Mouse (Mus musculus): ENCODE results near the gene Dab1. TPM values are rescaled to one million over a fixed set of nuclear protein-coding genes. Genes with fewer than 3 reads are reported as not detected.

Gene Dab1
- total RNA-seq, 2 experiments from 2014 or later: 1.7 to 1.9 TPM

DNA sequence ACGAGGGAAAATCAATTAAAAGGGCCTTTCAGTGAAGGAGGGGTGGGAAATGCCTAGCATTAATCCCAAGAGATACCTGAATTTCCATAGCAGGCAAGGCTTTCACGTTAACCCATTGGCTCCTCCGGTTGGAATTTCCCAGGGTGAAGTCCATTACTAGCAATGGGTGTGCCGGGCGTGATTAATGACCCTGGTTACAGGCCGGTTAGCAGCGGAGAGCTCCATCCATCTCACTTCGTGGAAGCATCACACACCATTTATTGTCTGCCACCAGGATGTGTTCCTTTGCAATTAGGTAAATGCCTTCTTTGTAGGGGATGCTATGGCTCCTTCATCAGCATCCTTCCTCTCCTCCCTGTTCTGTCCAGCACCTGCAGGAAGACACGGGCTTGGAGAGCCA, 350.7 kb downstream of the Dab1 start:
- no peak for DNase-seq (ENCODE audit: low spot score in 2 of 2)

DNA sequence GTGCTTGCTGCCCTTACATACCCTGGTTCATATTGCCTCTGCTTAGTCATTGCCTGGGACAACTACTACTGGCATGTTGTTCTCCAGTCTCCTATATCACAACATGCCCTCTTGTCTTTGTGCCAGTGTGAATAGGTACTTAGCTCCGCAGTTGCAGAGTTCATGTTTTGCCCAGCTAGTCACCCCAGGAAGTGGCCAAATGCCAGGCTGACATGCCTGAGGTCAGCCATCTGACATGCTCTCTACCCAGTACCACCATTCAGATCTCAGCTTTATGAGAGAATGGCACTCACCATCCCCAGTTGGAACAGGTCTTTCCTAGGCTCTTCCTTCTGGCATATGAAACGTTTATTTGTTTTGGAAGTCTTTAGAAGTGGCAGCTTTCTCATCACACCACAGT, 355.4 kb downstream of the Dab1 start:
- no peak for DNase-seq (ENCODE audit: low spot score in 2 of 2)

DNA sequence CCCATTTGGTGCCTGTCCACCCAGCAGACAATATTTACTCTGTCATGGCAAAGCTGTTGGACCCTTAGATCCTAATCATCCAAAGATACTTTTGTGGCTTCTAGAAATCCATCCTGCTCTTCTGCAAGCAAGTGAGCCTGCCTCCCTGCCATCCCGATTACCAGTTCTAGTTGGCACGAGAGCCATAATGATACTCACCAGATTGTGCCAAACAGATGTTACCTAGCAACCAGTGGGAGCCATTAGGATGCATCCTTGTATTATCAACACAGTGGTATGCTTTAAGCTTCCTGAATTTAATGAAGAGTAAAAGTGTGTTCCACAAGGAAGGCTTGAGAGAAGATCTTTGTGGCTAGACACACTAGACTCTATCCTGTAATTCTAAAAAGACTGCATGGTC, 355.8 kb downstream of the Dab1 start:
- DNase-seq (ENCODE audit: low spot score in 2 of 2): no peak

DNA sequence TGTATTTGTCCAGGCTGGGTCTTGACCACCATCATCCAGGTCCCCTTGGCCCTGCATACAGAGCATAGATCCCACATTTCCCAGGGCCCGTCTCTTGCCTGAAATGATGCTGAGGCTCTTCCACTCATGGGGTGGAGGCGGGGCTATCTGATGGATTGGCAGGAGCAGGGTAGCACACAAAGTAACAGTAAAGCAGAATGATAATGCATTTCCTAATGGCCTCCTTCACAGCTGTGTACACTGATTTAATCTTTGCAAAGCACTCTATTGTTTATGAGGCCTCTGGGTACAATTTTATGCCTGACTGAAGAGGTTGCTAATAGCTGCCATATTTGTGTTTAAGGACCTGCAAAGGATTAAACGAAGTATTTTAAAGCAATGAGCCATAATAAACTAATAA, 374.7 kb downstream of the Dab1 start:
- DNase-seq (ENCODE audit: low spot score in 2 of 2): no peak

DNA sequence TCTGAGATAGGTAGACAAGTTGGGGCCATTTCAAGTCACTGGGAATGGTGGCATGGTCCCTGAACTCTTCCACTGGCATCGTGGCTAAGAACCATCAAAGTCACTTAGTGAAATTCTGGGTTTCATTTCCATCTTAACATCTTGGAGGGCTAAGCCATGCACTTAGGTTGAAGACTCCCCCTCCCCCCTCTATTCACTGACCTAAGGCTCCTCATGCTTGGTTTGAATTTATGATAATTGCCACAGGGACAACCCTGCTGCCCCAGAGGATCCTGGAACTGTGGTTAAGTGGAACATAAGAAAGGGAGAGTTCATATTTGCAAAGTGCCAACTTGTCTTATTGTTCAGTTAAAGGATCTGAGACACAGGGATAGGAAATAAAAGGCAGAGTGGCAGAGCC, 375.2 kb downstream of the Dab1 start:
- DNase-seq (ENCODE audit: low spot score in 2 of 2): no peak

DNA sequence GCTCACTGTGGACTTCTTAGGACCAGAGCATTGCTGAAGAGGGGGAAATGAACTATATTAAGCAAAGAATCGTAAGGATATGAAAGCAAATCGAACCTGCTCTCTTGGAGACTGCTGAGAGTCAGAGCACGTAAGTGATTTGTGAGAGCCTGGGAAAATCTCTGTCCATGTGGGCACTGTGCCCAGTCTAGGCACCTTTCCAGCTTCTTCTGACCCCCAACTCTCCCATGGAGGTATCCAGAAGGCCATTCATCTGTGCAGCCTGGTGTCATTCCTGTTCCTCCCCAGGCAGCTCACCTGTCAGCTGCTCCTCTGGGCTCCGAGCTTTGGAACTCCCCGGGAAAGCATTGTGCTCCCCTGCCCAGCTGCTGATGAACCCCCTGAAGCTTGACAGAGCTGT, 389.2 kb downstream of the Dab1 start:
- no peak for DNase-seq (ENCODE audit: low spot score in 2 of 2)

DNA sequence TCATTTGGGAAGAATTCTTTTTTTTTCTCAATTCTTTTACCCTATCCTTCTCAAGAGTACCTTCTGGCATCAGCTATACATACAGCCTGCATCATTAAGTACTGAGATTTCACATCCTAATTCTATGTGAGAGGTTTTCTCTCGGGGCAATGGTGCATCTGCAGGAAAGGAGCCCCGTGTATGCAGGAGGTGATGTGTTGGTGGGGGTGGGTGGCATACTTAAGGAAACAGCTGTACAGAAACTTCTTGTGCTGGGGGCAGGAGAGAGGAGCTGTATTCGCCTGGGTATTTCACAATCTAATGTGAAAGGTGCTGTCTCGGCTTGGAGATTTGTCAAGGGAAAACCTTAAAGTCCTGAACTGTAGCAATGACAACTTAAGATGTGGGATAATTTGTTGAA, 392.5 kb downstream of the Dab1 start:
- DNase-seq (ENCODE audit: low spot score in 2 of 2): no peak

DNA sequence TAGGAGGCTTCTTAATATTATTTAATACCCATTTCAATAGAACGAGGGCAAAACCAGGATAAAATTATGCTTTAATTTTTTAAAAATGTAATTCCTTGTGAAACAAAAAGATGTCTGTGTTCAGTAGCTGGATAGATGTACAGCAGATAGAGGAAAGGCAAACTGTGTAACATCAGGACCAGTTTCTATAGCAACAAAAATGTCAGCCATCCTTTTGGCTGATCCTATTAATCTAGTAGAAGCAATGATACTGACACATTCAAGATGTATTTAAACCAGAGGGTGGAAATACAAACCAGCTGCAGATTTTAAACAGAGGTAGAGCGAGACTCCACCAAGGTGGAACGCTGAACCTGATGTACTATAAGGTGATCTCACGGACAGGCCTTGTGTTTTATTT, 393.0 kb downstream of the Dab1 start:
- DNase-seq (ENCODE audit: low spot score in 2 of 2): no peak

DNA sequence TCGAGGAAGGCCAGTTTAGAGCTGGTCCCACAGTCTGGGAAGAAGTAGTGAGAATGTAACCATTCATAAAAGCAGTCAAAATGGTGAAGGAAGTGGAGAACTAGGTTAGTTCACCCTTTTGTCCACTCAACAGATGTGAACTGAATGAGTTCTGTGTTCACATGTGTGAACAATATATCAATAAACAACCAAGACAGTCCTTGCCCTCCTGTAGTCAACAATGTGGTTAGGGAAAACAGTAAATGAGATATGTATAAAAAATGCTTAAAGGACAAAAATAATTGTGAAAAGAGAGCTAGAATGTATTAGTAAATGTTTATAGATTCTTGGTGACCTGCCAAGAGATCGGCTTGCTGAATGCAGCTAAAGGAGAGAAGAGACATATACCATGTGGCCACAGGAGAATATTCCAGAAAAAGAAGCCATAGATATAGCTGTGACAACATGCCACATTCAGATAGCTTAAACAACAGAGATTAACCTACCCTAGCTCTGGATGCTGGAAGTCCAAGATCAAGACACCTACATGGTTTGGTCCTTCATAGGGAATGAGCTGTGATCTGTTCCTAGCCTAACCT, 406.0 kb downstream of the Dab1 start:
- DNase-seq (ENCODE audit: low spot score in 2 of 2): no peak

DNA sequence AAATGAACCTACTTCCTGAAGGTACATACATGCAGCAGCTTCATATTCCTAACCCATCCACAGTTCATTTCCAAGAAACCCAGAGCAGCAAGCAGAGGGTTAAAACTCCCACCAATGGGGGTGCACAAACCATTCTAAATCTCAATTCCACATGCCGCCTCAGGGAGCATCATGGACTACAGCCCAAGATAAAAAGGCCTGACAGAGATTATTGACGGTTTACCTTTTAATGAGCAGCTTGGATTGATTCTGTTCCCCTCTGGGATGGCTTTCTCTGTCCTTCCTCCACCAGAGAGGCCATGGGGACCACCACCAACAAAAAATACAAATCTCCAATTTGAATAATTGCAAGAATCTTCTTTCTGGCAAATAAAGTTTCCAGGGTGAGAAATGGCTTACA, 407.7 kb downstream of the Dab1 start:
- no peak for DNase-seq (ENCODE audit: low spot score in 2 of 2)

DNA sequence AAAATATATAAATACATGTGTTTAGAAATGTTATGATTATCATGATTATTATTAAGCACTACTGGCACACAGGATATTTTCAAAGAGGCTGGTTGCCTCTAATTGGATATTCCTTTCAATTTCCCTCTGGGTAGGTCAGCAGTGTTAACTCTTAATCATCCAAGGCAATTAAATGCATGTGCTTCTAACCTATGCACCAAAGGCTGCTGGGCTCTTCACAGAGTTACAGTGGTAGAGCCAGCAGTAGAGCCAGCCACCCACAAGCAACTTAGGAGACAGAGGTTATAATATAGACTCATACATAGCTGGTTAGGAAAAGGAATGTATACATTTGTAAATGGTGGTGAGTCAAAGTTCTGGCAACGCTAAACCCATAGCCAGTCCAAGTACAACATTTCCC, 408.1 kb downstream of the Dab1 start:
- DNase-seq (ENCODE audit: low spot score in 2 of 2): no peak

DNA sequence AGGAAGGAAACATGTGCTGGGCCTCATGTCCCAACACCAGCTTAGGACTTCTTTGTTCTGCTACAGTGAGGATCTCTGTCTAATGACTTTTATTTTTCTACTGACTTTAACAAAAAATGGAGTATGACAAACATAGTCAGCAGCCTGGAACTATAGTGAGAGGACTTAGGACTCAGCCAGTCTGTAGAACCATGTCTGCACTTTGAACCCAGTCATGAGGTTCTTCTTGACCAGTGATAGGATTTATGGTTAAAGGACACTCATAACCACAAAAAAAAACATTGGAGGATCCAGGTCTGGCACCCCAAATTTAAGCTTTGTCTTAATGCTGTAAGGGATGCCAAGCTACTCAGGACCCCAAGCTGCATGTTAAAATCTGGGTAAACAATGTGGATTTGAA, 416.9 kb downstream of the Dab1 start:
- no peak for DNase-seq (ENCODE audit: low spot score in 2 of 2)

DNA sequence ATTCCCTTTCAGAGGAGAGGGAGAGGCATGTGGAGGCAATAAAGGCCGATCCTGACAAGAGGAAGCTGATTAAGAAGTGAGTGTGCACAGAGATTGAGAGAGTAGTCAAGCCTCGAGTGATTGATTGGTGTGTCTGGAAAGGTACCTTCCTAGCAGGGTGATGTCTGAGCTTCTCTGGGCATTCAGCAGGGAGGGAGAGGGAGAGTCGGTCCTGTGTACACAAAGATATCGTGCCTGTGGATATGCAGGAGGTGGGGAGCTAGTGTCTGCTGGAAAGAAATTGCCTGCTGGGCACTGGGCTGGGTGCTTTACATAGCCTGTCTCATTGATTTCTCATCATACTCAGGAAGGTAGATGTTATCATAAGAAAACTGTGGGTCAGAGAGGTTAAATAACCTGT, 420.4 kb downstream of the Dab1 start:
- no peak for DNase-seq (ENCODE audit: low spot score in 2 of 2)

DNA sequence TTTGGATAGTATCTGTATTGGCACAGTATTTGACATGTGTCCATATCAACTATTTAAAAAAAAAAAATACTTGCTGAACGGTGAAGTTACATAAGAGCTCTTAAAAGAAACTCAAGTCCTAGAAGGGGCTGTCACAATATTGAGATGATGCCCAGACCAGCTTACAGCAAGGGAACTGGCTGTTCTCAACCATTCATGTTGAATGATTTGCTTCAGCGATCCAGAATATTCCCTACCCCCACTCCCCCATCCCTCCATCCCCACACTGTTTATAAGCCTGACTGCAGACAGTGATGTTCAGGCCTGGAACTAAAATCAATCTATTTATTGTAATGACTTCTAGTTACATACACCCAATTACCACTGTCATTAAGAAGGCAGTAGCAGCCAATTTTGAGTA, 424.3 kb downstream of the Dab1 start:
- DNase-seq (ENCODE audit: low spot score in 2 of 2): no peak

DNA sequence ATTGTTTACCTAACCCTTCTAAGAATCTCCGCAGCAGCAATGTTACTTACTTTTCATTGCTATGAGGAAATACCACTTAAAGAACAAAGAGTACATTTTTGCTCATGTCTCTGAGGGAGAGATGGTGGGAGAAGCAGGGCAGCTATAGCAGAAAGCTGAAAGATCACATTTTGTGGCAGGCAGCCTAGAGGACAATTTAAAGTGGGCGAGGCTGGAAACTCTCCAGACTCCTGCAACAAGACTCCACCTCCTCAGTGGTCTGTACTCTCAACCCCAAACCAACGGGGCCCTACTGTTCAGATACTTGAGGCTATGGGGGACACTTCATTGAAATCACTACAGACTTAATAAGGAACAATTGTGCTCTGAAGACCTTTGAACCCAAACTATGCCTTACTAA, 425.5 kb downstream of the Dab1 start:
- no peak for DNase-seq (ENCODE audit: low spot score in 2 of 2)

DNA sequence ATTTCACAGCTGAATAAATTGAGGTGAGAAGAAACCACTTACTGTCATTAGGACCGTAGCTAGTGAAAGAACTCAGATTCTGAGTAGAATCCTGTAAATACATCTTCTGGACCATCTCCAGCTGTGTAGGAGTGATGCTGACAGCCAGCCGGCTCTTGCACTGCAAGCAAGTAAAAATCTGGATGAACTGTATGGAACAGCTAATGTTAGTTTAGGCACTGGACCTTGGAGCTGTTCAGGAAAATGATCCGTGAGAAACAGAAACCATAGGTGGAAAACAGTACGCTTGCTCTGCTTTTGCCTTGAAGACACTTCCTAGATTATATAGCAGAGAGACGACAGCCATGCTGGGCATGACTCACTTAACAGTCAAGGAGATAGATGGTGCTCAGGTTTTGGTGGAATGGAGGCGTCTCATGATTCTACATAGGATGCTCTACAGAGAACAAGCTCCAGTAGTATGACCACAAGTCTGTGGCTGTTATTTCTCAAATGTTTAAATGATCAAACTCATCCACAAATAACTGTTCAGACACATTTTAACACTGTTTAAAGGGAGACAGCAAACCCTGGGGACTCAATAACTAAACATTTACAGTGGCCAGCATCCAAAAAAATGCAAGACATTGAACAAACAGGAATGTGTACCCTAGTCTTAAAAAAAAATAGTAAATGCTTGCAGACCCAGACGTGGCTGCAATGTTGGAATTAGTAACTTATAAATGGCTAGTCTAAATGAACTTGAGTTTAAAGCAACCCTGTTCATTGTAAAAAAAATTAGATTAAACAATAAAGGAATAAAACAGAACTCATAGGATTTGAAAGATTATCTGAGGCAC, 429.0 kb downstream of the Dab1 start:
- no peak for DNase-seq (ENCODE audit: low spot score in 2 of 2)

DNA sequence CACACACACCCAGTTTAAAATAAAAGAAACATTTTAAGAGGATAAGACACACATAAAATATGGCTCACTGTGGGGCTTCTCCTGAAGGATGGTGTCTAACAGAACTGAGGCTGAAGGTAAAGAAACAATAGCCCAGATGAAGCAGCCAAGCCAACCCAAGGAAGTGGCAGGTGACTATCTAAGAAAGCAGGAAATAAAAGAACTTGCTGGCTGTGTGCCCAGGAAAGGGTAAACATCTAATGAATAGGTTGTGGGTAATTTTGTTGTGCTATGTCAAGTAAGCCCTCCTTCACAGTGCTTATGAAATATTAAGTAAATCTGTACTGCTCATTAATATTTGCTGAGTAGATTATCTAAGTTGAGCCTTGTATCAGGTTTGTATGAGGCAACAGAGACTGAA, 438.0 kb downstream of the Dab1 start:
- DNase-seq (ENCODE audit: low spot score in 2 of 2): no peak

DNA sequence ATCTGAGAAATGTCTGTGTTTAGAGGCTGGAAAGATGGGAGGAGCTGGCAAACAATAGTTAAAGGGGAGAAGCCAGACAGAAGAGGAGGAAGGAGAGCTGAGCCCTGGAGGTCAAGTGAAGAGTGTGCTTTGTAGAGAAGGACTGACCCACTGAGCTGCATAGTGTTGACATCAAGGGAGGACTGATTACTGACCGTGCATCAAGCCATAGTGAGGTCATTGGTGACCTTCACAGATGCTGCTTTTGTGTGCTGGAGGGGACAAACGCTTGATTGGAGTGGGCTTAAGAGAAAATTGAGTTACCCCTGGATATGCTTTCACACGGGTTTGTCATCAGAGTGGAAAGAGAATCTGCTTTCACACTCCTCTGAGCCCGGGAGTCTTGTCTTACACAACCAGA, 440.4 kb downstream of the Dab1 start:
- DNase-seq (ENCODE audit: low spot score in 2 of 2): no peak

DNA sequence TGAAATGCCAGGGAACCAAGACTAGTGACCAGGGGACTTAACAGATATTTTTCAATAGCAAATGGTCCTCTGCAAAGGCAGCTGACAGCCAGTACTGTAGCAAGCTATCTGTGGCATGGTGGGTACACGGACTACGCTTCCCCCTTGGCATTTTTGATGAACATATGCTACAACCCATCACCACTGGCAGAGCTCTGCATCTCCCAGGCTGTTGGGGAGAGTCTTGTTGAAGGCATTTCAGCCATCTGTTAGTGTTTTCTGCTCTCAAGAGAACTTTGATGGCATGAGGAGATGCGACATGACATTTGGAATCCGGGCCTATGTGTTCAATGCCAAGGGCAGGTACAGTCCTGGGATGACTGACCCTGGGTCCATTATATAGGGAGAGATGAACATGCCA, 443.2 kb downstream of the Dab1 start:
- DNase-seq (ENCODE audit: low spot score in 2 of 2): no peak

DNA sequence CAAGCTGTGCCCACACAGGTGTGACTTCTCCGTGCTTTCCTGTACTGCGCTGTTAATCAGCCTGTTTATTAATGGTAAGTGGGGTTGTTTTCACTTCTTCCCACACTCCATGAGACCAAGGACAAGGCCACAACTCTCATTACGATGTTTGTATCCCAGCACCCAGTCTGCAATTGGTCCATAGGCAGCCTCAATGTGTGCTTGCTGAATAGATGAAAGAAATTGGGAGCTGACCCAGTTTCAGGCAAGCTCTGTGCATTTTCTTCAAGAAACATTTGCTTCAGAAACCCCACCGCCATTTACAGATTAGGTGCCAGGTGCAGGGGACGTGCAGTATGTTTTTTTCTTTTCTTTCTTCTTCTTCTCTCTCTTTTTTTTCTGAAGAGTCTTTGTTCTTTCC, 447.7 kb downstream of the Dab1 start:
- no peak for DNase-seq (ENCODE audit: low spot score in 2 of 2)

DNA sequence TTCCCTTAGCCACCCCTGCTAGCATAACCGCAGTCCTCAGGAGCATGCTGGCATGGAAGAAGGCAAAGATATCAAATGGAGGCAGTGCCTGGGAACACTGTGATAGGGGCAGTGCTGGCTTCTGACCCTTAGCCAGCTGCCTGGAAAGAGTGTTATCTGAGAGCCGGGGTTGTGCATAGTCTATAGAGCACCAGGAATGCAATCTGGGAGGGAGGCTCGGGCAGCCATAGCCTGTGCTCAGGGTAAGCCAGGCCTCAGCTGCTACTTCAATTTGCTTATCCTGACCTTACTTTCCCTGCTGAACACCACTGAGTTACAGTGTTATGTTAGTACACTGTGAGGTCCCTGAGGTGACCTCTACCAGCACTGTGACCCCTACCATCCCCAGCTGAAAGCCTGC, 448.6 kb downstream of the Dab1 start:
- DNase-seq (ENCODE audit: low spot score in 2 of 2): no peak

DNA sequence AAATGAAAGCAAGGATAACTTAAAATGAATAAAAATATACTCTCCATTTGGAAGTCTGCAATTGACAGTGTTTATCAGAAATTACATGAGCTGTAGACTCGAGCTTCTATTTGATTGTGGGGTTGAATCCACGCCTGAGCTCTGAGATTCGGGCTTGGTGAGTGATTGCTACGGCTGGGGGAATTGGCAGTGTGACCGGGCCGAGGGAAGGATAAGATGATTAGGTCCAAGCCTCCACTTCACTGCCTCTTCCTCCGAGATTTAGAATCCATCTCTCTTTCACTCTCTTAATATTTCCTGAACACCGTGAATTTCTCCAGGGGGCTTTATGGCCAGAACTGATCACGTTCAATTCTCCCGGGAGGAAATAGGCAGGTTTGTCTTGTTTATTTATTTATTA, 452.1 kb downstream of the Dab1 start:
- DNase-seq (ENCODE audit: low spot score in 2 of 2): no peak

DNA sequence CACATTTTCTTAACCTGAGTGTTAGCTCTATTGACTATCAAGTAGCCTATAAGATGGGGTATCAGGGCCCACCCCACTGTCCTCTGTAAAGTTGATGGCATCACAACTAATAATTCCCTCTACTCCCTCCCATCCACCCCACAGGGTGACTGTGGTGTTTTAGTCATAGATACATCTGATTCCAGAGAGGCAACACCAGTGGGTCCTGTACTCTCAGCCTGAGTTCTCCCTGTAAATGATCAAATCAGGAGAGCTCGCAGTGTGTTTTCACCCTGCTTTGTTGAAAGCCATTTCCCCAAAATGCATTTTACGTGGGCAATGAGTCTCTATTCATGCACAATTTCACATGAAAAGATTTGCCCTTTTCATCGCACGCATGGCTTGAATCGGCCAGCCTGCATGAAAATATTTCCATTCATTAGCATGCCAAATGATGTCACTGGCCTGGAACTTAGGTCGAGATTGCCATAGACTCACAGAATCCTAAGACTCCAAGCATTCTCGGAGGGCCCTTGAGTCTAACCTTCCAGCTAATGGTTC, 454.8 kb downstream of the Dab1 start:
- no peak for DNase-seq (ENCODE audit: low spot score in 2 of 2)

All from gastrocnemius, postnatal 4 days (tissue).